Mouse (Mus musculus): Measurements from ENCODE around the gene Kncn. TPM values are rescaled to one million over a fixed set of nuclear protein-coding genes. Genes with fewer than 3 reads are reported as not detected.

Kncn gene
- total RNA-seq, 2 experiments from 2014 or later, result 0.16 to 0.64 TPM

DNA sequence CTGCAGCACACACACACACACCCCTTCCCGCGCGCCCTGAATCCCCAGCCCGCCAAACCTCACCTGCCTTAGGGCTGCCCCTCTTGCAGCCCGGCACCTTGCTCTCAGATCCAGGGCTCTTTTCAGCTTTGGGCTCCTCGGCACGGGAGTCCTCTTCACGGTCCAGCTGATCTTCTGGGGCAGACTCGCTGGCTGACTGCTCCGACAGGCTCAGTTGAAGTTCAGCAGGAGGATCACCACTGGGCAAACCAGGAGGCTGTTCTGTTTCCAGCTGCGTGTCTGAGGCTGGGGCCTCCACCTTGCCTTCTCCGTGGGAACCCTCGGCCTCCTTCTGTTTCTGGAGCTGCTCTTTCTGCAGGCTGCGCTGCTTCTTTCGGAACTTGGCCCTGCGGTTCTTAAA, 35.7 kb downstream of the Kncn start:
- DNase-seq (ENCODE audit: extremely low spot score in 1 of 2, low spot score in 2 of 2), result no peak
- intact Hi-C loops (cut with DNase I), result no loop called here

DNA sequence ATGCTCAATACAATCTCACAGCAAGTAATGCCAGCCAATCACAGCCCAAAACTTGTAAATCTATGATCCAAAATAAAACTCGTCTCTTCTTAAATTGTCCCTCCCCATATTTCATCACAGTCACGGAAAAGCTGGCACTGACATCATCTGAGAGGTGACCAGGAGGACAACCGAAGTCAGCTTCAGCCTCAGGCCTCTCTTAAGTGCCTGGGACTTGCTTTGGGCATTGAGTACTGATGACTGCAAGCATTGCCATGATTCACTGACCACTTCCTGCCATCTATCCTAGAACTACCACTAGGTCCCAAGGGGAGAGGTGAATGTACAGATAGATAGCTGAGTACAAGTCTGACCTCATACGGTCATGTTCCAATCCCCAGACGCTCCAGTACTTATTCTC, 38.5 kb downstream of the Kncn start:
- DNase-seq (ENCODE audit: extremely low spot score in 1 of 2, low spot score in 2 of 2), result no peak
- intact Hi-C loops (cut with DNase I), result no loop called here

DNA sequence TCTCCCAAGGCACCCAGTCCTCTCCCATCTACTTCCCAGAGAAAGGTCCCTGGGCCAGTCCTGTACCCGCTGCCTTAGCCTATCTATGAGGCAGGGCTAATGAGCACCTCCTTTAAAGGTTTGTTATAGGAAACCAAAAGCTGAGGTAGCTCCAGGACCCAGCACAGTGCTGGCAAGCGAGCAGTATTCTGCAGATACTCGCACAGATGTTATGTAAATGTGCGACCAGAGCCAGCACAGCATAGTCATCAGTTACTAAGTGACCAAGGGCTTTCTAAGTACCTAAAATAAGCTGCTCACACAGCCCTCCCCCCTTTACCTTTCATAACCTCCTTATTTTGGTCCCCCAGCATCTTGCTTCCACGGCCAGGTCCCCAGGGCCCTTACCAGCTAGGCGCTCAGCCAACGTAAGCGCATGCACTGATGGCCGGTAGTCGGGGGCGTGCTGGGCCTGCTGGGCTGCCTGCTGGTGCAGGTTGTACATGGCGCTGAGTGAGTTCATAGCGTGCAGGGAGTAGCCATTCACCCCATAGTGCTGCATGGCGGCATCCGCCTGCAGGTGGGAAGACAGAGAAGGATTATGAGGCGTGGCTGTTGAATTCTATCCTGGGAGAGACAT, 39.2 kb downstream of the Kncn start:
- intact Hi-C loops (cut with DNase I), result no loop called here
- DNase-seq (ENCODE audit: extremely low spot score in 1 of 2, low spot score in 2 of 2), result no peak

GRCm38 (mm10) chr4:115927637-115928036, 43.4 kb downstream of the Kncn start:
- intact Hi-C loops (cut with DNase I), result no loop called here
- DNase-seq (ENCODE audit: extremely low spot score in 1 of 2, low spot score in 2 of 2), result no peak

GRCm38 (mm10) chr4:115931556-115932088, 47.4 kb downstream of the Kncn start:
- DNase-seq (ENCODE audit: extremely low spot score in 1 of 2, low spot score in 2 of 2), result no peak
- intact Hi-C loops (cut with DNase I), result no loop called here

DNA sequence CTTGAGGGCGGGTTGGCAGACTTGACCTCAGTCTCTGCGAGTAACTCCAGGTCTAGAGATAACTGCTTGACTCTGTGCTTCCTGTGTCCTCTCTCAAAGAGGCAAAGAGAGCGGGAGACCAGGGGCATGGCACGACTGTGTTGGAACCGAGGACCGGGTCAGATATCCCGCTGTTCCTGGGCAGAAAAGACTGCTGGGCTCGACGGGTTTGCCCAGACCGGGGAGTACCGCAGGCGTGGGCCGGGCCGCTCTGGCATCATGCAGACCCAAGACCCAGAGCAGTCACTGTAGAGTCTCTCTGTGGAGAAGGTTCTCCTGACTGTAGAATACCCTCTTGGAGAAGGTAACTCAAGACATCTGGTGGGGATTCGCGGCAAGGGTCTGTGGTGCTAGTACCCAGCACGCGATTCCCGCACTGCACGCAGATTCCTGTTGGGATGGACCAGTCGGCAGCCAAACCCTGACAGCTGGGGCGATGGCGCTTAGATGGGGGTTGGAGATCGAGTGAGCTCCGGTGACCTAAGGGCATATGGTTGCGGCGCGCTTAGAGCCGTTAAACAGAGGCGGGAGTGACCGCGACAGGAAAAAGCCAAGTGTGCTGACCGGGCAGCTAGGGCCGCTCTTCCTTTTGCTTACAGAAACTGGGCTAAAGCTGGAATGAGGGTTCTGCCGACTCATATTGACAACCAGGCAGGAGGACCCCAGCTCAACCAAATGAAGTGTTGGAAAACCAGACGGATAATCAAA, 51.8 kb downstream of the Kncn start:
- no peak for DNase-seq (ENCODE audit: extremely low spot score in 1 of 2, low spot score in 2 of 2)
- intact Hi-C loops (cut with DNase I), result loop anchor here (5.0 kb wide), 1 partner anchor 1034 kb away; no protein-coding TSS in a partner anchor

DNA sequence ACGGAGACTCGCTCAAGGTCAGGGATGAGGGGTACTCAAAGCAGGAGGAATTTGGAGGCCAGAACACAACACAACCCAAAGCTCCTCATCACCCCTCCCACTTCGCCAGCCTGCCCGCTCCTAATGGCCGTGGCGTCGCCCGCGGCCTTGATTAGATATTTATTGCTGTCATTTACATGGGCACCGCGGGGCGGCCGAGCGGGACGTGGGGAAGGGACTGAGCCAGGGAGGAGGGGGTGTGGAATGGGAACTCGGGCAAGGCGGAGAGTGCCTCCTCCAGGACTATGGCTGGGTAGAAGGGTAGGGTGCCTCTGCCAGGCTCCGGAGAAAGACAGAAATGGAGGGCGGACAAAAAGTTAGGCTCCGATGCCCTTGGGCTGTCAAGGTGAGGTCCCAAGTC, 52.4 kb downstream of the Kncn start:
- intact Hi-C loops (cut with DNase I), result loop anchor here (5.0 kb wide), 1 partner anchor 1034 kb away; no protein-coding TSS in a partner anchor
- DNase-seq (ENCODE audit: extremely low spot score in 1 of 2, low spot score in 2 of 2), result no peak

DNA sequence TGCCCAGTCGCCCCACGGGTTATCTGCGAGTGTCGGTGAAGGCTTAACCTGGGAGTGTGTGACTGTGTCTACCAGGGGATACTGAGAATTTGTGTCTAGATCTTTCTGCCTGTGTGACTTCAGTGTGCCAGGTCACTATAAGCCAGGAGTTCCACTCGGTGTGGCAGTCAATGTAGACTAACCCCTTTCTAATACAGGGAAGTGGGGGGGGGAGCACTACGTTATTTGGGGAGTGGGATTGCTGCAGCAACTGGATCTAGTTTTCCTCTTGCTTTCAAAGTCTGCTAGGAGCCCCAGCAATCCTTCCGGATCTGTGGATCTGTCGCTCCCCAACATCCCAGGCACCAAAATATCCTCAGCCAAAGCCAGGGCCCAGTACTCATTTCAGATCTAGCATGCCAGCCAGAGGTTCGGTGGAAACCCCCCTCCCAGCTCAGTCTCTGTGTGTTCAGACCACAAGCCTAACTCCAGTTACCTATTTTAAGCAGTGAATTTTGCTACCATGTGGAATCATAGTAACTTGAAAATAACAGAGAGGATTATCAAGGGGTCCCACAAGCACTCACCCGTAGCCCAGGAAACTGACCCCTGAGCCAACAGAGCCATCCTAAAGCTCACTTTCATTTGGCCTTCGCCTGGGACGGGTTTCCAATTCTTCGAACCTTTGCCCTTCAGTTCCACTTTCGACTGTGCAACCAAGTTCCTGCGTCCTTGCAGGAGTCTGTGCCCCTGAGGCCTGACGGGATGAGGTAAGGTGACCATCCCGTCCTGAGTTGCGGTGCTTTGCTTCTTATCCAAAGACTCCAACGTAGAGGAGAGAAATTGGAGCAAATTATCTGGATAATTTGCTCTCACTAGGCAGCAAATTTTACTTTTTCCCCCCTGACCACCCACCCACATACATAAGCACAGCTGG, 53.1 kb downstream of the Kncn start:
- no peak for DNase-seq (ENCODE audit: extremely low spot score in 1 of 2, low spot score in 2 of 2)
- intact Hi-C loops (cut with DNase I), result loop anchor here (5.0 kb wide), 1 partner anchor 1035 kb away; no protein-coding TSS in a partner anchor

DNA sequence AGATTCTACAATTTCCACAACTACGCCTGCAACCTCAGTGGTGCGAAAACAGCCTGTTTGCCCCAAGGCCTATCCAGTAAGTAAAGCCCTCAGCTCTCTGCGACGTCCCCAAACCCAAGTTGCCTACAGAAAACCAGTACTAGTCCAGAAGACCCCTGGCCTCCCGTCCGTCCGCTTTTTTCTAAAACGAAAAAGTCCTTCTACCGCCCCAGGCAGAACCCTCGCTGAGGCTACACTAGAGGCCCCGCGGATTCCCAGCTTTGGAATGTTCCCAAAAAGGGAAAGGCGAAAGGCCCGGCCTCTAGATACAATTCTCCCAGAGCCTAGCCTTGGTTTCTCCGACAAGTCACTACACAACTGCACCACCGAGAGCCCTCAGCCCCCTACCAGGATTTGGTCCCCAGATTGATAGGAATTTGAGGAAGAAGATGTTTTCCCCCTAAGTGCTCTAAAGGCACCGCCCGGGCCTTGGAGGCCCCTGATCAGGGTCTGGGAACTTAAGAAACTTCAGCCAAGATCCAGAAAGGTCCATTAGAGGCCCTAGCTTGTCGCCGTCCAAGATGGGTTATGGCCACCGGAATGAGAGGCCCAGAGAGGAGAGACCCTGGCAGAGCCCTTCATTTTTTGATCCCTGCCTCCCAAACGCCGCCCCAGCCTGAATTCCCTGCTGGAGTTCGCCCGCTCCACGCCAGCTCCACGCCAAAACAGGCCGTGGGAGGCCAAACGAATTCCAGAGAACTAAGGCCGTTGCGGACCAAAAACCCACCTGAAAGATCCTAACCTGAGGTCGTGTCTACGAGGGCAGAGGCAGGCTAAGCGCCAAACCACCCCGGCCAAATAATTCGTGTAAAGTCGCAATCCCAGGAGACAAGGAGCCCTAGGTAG, 54.3 kb downstream of the Kncn start:
- DNase-seq (ENCODE audit: extremely low spot score in 1 of 2, low spot score in 2 of 2), result peak in 1 of 2 experiments; percentile 12
- intact Hi-C loops (cut with DNase I), result loop anchor here (5.0 kb wide), 1 partner anchor 1036 kb away; no protein-coding TSS in a partner anchor

Other genes with a start within 250 kb of the Kncn start
- gene Cyp4b1, start 236.7 kb upstream of the Kncn start, total RNA-seq (2021), result 1 to 10 TPM; 2.7 to 2.9 TPM
- gene Efcab14, start 146.7 kb upstream of the Kncn start, total RNA-seq (2021), result 10 to 100 TPM; 28.8 to 31.6 TPM
- gene Tex38, start 103.4 kb upstream of the Kncn start, total RNA-seq (2021), result not detected
- 10 to 100 TPM; 27.0 to 29.1 TPM for gene Atpaf1, start 99.6 kb upstream of the Kncn start, total RNA-seq (2021)
- 1 to 10 TPM; 3.8 to 5.8 TPM for gene Mob3c, start 56.3 kb upstream of the Kncn start, total RNA-seq (2021)
- gene Mknk1, start 45.2 kb upstream of the Kncn start, total RNA-seq (2021), result 10 to 100 TPM; 42.9 to 44.9 TPM
- gene 6430628N08Rik, start 6.3 kb downstream of the Kncn start, total RNA-seq (2021), result under 1 TPM in 1 of 2 experiments, not detected in 1; 0.49 TPM
- gene Dmbx1, start 55.5 kb downstream of the Kncn start, total RNA-seq (2021), result under 1 TPM; 0.21 to 0.22 TPM
- 10 to 100 TPM; 70.6 to 70.8 TPM for gene Faah, start 133.5 kb downstream of the Kncn start, total RNA-seq (2021)
- gene Nsun4, start 169.5 kb downstream of the Kncn start, total RNA-seq (2021), result 1 to 10 TPM; 6.8 to 7.3 TPM
- 100 to 1,000 TPM; 411 to 421 TPM for gene Uqcrh, start 190.7 kb downstream of the Kncn start, total RNA-seq (2021)
- gene Lrrc41, start 190.9 kb downstream of the Kncn start, total RNA-seq (2021), result 10 to 100 TPM; 52.3 to 54.0 TPM
- 1 to 10 TPM; 1.1 to 1.3 TPM for gene Rad54l, start 239.3 kb downstream of the Kncn start, total RNA-seq (2021)
- 10 to 100 TPM; 79.3 to 82.9 TPM for gene Pomgnt1, start 239.4 kb downstream of the Kncn start, total RNA-seq (2021)

All from left cerebral cortex, postnatal 10 days (tissue).